Mouse (Mus musculus) E14TG2a.4 (cell line): ENCODE data around the gene D2hgdh.
"Not testable (repeated sequence)": the region's sequence is repeated elsewhere in the genome, so short reads cannot be mapped to it uniquely, and the experiment has no call there.

Experiments used
- CTCF ChIP-seq: conservative IDR thresholded peaks from 2 replicates; pipeline ENCODE4 v1.5.1; 2014; ENCODE audit warnings: low read length
- NANOG ChIP-seq: IDR thresholded peaks from 2 replicates; pipeline ENCODE4 v1.6.1; 2014; ENCODE audit warnings: borderline replicate concordance, low read length, mixed read lengths
- POU5F1 ChIP-seq: IDR thresholded peaks from 2 replicates; pipeline ENCODE4 v1.6.1; 2014; ENCODE audit warnings: low read length, borderline replicate concordance

GRCm38 (mm10) chr1:93855790-93856189 lies 31.1 kb downstream of the D2hgdh start:
- TF ChIP-seq CTCF, NANOG, POU5F1: not testable (repeated sequence)
